Mouse (Mus musculus) MN1 (cell line): ENCODE measurements around the gene Actn2.

Source experiments
- DNase-seq: peaks from one replicate; pipeline ENCODE4 v3.0.0-alpha.2; 2016; ENCODE audit warnings: low spot score

The Actn2 gene

GRCm38 (mm10) chr13:12257391-12258380, 82.9 kb downstream of the Actn2 start, which contains the start of gene Mtr:
TSS of gene Mtr (minus strand) at chr13:12258113.
- peak; percentile 94 for DNase-seq

- DNase-seq = no peak
Measured at GRCm38 (mm10) chr13:12256871-12257390, 83.6 kb downstream of the Actn2 start.

GRCm38 (mm10) chr13:12255911-12256705, 84.5 kb downstream of the Actn2 start:
- DNase-seq = no peak

- DNase-seq = no peak
Measured at GRCm38 (mm10) chr13:12250496-12250895, 90.1 kb downstream of the Actn2 start.

- no peak for DNase-seq
Measured at GRCm38 (mm10) chr13:12249195-12249898, 91.2 kb downstream of the Actn2 start.

- DNase-seq = no peak
Measured at GRCm38 (mm10) chr13:12245938-12246337, 94.6 kb downstream of the Actn2 start.

GRCm38 (mm10) chr13:12243991-12244390, 96.6 kb downstream of the Actn2 start:
- no peak for DNase-seq

GRCm38 (mm10) chr13:12232141-12232540, 108.4 kb downstream of the Actn2 start:
- no peak for DNase-seq

- DNase-seq = no peak
Measured at GRCm38 (mm10) chr13:12228248-12228647, 112.3 kb downstream of the Actn2 start.

GRCm38 (mm10) chr13:12227606-12228005, 113.0 kb downstream of the Actn2 start:
- DNase-seq = no peak
